16 mouse cellular contexts compared by ENCODE assay signal in the genomic region with DNA sequence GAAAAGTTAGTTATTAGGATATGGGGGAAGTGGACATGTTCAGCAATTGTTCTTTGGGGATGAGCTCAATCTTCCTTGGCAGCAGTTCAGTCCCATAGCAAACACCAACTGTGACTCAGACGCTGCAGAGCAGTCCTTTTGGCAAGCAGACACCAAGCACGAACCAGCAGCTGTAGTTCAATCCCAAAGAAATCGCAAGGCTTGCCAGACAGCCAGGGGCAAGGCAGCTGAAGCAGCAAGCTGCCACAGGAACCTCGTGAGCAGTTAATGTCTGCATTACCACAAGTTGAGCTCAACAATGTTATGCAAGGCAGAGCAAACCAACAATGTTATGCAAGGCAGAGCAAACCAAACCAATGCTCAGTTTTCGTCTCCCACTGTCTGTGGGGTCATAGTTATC.
DNase-seq lines count a peak whose midpoint lies in the region; ATAC-seq and TF ChIP-seq lines count a peak whose summit lies in the region.
"Had no signal": no experiment of that assay in that cellular context is flagged by ENCODE, and none has a peak within 500 bp of the region (broad histone marks: within the 10 kb centered on the region; RNA-seq: fewer than 3 reads in every experiment).

No protein-coding gene starts in this region.

- no peaks in the 10 kb centered on the region for H3K36me3 ChIP-seq in liver, postnatal 0 days (replicated peaks; ENCODE audit: insufficient read depth, low read length)
- H3K36me3 ChIP-seq: embryonic facial prominence, embryonic 13.5 days had no signal

- H3K9me3 ChIP-seq in liver, postnatal 0 days (ENCODE audit: low read length): no peaks in the 10 kb centered on the region
- H3K9me3 ChIP-seq: embryonic facial prominence, embryonic 13.5 days had no signal

- no peak overlapping the region for H3K4me3 ChIP-seq in liver, postnatal 0 days (ENCODE audit: low read depth, low read length)
- H3K4me3 ChIP-seq: embryonic facial prominence, embryonic 13.5 days had no signal

- H3K27ac ChIP-seq in liver, postnatal 0 days (ENCODE audit: low read depth): no peak overlapping the region
- H3K27ac ChIP-seq: embryonic facial prominence, embryonic 13.5 days; hindbrain, embryonic 14.5 days had no signal

- no peak for TF ChIP-seq CTCF in liver, postnatal 0 days (IDR thresholded peaks at IDR 0.05; ENCODE audit: low read depth)

- 0 out of 2 replicates have a peak, but pooled peaks have one; percentile 64 for ATAC-seq in frontal cortex, adult (ENCODE audit: low TSS enrichment)
- ATAC-seq in liver, postnatal 0 days: no peak

- H3K4me1 ChIP-seq in liver, postnatal 0 days (ENCODE audit: insufficient read depth): no peaks in the 10 kb centered on the region
- H3K4me1 ChIP-seq: embryonic facial prominence, embryonic 13.5 days had no signal

- no peaks in the 10 kb centered on the region for H3K27me3 ChIP-seq in liver, postnatal 0 days (ENCODE audit: insufficient read depth, low read length)
- H3K27me3 ChIP-seq: CH12.LX; embryonic facial prominence, embryonic 13.5 days had no signal

- H3K9ac ChIP-seq in liver, postnatal 0 days (replicated peaks): no peak overlapping the region
- H3K9ac ChIP-seq: embryonic facial prominence, embryonic 13.5 days; hindbrain, embryonic 14.5 days had no signal

- WGBS in liver, postnatal 0 days (ENCODE audit: insufficient replicate concordance): 56% methylated on average over 5 of the region's 5 CpGs

- TF ChIP-seq EP300 in liver, postnatal 0 days (IDR thresholded peaks at IDR 0.05; ENCODE audit: low read depth): no peak

- DNase-seq in frontal cortex, postnatal 14 days (ENCODE audit: low spot score in 2 of 2): no peak
- DNase-seq in right cerebral cortex, postnatal 10 days (ENCODE audit: low spot score in 2 of 2): peak; percentile 28 to 35
- DNase-seq in right cerebral cortex, adult 18-20 months: no peak
- DNase-seq in gonadal fat pad, adult 2 months (ENCODE audit: low read depth): peak; percentile 89
- DNase-seq in telencephalon, adult 2 months (ENCODE audit: low read depth, low spot score): peak; percentile 39
- DNase-seq in liver, postnatal 0 days: no peak
- DNase-seq in ovary, postnatal 10 days (ENCODE audit: low spot score): no peak
- DNase-seq: adrenal gland, postnatal 14 days; kidney, adult 11 months; kidney, postnatal 14 days; lung, postnatal 4 days; midbrain, embryonic 14.5 days had no signal

- H3K4me2 ChIP-seq in liver, postnatal 0 days (ENCODE audit: low read depth, low read length): no peak overlapping the region
- H3K4me2 ChIP-seq: embryonic facial prominence, embryonic 13.5 days; hindbrain, embryonic 14.5 days had no signal

Comparison
In these comparisons a context has a peak if more than half of its experiments do, and no peak if none do; other contexts are left out.
1. DNase-seq: peak in right cerebral cortex, postnatal 10 days (2 of 2), gonadal fat pad, adult 2 months (single experiment) and telencephalon, adult 2 months (single experiment); none in frontal cortex, postnatal 14 days (0 of 2), right cerebral cortex, adult 18-20 months (single experiment), liver, postnatal 0 days (single experiment) and ovary, postnatal 10 days (single experiment).